Mouse (Mus musculus) G1E (cell line): Measurements from ENCODE around the gene Yy2. TPM values are rescaled to one million over a fixed set of nuclear protein-coding genes. Genes with fewer than 3 reads are reported as not detected.

ENCODE experiments used
- ATAC-seq: 2 replicates; pipeline ENCODE4 v1.8.0; 2016; ENCODE audit warnings: mild to moderate bottlenecking; ENCODE audit not compliant: insufficient number of reproducible peaks, poor library complexity, low FRiP score, severe bottlenecking; ENCODE audit errors: extremely low read depth
- DNase-seq: peaks from one replicate; pipeline ENCODE4 v3.0.0; 2012; ENCODE audit warnings: low spot score
- H3K27me3 ChIP-seq: 2 replicates; pipeline ENCODE4 v1.6.1; 2012; ENCODE audit warnings: mild to moderate bottlenecking, low read length, inconsistent platforms; ENCODE audit not compliant: insufficient read depth
- H3K36me3 ChIP-seq: replicated peaks from 2 replicates; pipeline ENCODE3; 2012; ENCODE audit warnings: mild to moderate bottlenecking, inconsistent platforms
- H3K4me1 ChIP-seq: 2 replicates; pipeline ENCODE4 v1.6.1; 2012; ENCODE audit warnings: low read depth, low read length, inconsistent platforms, mixed read lengths; ENCODE audit not compliant: insufficient read depth
- H3K4me3 ChIP-seq: 2 replicates; pipeline ENCODE4 v1.5.1; 2012; ENCODE audit warnings: low read depth, mild to moderate bottlenecking, inconsistent platforms, low read length, moderate library complexity, mixed read lengths
- H3K9me3 ChIP-seq: replicated peaks from 2 replicates; pipeline ENCODE4 v1.6.1; 2012; ENCODE audit warnings: inconsistent platforms
- CTCF ChIP-seq: IDR thresholded peaks from 2 replicates; pipeline ENCODE4 v1.5.1; 2012; ENCODE audit warnings: low read depth, low read length, inconsistent platforms, mixed read lengths
- GATA1 ChIP-seq: IDR thresholded peaks from 2 replicates; pipeline ENCODE4 v1.6.1; 2012; ENCODE audit warnings: borderline replicate concordance, low read length, inconsistent platforms, mixed read lengths
- GATA2 ChIP-seq: IDR thresholded peaks from 2 replicates; pipeline ENCODE4 v1.6.1; 2012; ENCODE audit warnings: low read depth, low read length, inconsistent platforms, borderline replicate concordance
- POLR2AphosphoS5 ChIP-seq: IDR thresholded peaks from 2 replicates; pipeline ENCODE4 v1.6.1; 2012; ENCODE audit warnings: low read depth, low read length, inconsistent platforms; ENCODE audit not compliant: insufficient replicate concordance
- TAL1 ChIP-seq: conservative IDR thresholded peaks from 2 replicates; pipeline ENCODE4 v1.6.1; 2012; ENCODE audit warnings: low read depth, low read length, inconsistent platforms, mixed read lengths
- polyA plus RNA-seq: library from polyadenylated mRNA; stranded (reverse); fragments of >175 nt; gene quantifications from 2 replicates; pipeline ENCODE4 v1.2.3, GENCODE M21; 2012
- total RNA-seq, 2 experiments: library from RNA; stranded (forward) in 1 of 2; stranded (reverse) in 1 of 2; fragments of 200-1000 nt in 1 of 2; fragments of >200 nt in 1 of 2; fragmentation: Nextera tagmentation in 1 of 2; gene quantifications; 2 replicates each; pipeline ENCODE4 v1.2.3; 2014 to 2017

The Yy2 gene
- total RNA-seq (2014; fragmentation: Nextera tagmentation) = 5.2 and 7.5 TPM in 2 replicates
- total RNA-seq (2017) = 5.2 and 6.9 TPM in 2 replicates
- 0.10 TPM in 1 of 2 replicates, not detected in the other for polyA plus RNA-seq

GRCm38 (mm10) chrX:157568840-157569239 is at the start of gene Yy2:
Gene Yy2, minus strand, starts transcription at chrX:157568985.
- ATAC-seq (no peak), DNase-seq (no peak)
- Histone ChIP-seq H3K9me3 (no peaks in the 10 kb centered on the region), H3K27me3 (no peaks in the 10 kb centered on the region), H3K4me1 (no peaks in the 10 kb centered on the region), H3K4me3 (no peak within 1 kb of the TSS), H3K36me3 (peaks cover 31% of the 10 kb centered on the region)
- no peak for TF ChIP-seq GATA2
- no peak for TF ChIP-seq POLR2AphosphoS5
- no peak for TF ChIP-seq TAL1
- no peak for TF ChIP-seq GATA1
- TF ChIP-seq CTCF = no peak

GRCm38 (mm10) chrX:157612894-157613293 is 44.1 kb upstream of the Yy2 start:
- DNase-seq (no peak), ATAC-seq (no peak)
- Histone ChIP-seq H3K4me1 (no peaks in the 10 kb centered on the region), H3K27me3 (0 out of 2 replicates have a peak, but pooled peaks cover 2% of the 10 kb centered on the region), H3K36me3 (no peaks in the 10 kb centered on the region), H3K4me3 (no peak overlapping the region), H3K9me3 (no peaks in the 10 kb centered on the region)
- TF ChIP-seq GATA2 (no peak), GATA1 (no peak), TAL1 (no peak), CTCF (no peak), POLR2AphosphoS5 (no peak)

GRCm38 (mm10) chrX:157601450-157601849 is 32.7 kb upstream of the Yy2 start:
- Histone ChIP-seq H3K4me1 (peaks cover 7% of the 10 kb centered on the region), H3K27me3 (no peaks in the 10 kb centered on the region), H3K4me3 (no peak overlapping the region), H3K36me3 (no peaks in the 10 kb centered on the region), H3K9me3 (no peaks in the 10 kb centered on the region)
- TF ChIP-seq GATA2 = no peak
- TF ChIP-seq CTCF = no peak
- no peak for TF ChIP-seq POLR2AphosphoS5
- no peak for TF ChIP-seq TAL1
- no peak for TF ChIP-seq GATA1
- ATAC-seq = no peak
- DNase-seq = no peak

- no peaks in the 10 kb centered on the region for H3K27me3 ChIP-seq
- peak; percentile 3 for DNase-seq
- no peaks in the 10 kb centered on the region for H3K9me3 ChIP-seq
- H3K4me3 ChIP-seq = peak within 1 kb of the TSS; percentile 79
- H3K36me3 ChIP-seq = no peaks in the 10 kb centered on the region
- H3K4me1 ChIP-seq = peaks cover 11% of the 10 kb centered on the region
- ATAC-seq = peak; percentile 54; the same call in 1 of the 2 replicates
- TF ChIP-seq CTCF (no peak), TAL1 (no peak)
These were observed 29.6 kb upstream of the Yy2 start, which contains the start of gene Mbtps2 for GRCm38 (mm10) chrX:157598186-157598996. Gene Mbtps2, minus strand, starts transcription at chrX:157598715.

- ATAC-seq = no peak
- Histone ChIP-seq H3K4me1 (peaks cover 11% of the 10 kb centered on the region), H3K4me3 (peak overlapping the region; percentile 79), H3K27me3 (no peaks in the 10 kb centered on the region), H3K36me3 (no peaks in the 10 kb centered on the region), H3K9me3 (no peaks in the 10 kb centered on the region)
- TF ChIP-seq POLR2AphosphoS5 (no peak), GATA2 (no peak), TAL1 (no peak), GATA1 (no peak), CTCF (no peak)
- no peak for DNase-seq
These were observed 28.9 kb upstream of the Yy2 start for GRCm38 (mm10) chrX:157597585-157598185.

- Histone ChIP-seq H3K36me3 (no peaks in the 10 kb centered on the region), H3K27me3 (no peaks in the 10 kb centered on the region), H3K4me1 (peaks cover 11% of the 10 kb centered on the region), H3K4me3 (no peak overlapping the region; the same call in 1 of the 2 replicates), H3K9me3 (no peaks in the 10 kb centered on the region)
- ATAC-seq (no peak), DNase-seq (no peak)
- TF ChIP-seq CTCF (no peak), TAL1 (no peak)
These were observed 28.0 kb upstream of the Yy2 start for GRCm38 (mm10) chrX:157596802-157597201.
